Mouse (Mus musculus): Measurements from ENCODE around the gene Taok2. TPM values are rescaled to one million over a fixed set of nuclear protein-coding genes. Genes with fewer than 3 reads are reported as not detected.
A peak's percentile ranks its signal among the peaks of the same experiment; 100 is the strongest.
"Not testable (repeated sequence)": the region's sequence is repeated elsewhere in the genome, so short reads cannot be mapped to it uniquely, and the experiment has no call there.

Taok2 gene
- total RNA-seq (2021) = 10 to 100 TPM; 54.9 to 81.3 TPM
- long read RNA-seq, experiment 1, full-length matches to known transcripts = 5 of 18 reads
- long read RNA-seq, experiment 1, partial matches to known transcripts = 3 of 18 reads
- long read RNA-seq, experiment 1, other reads (novel, unspliced or antisense) = 10 of 18 reads
- long read RNA-seq, experiment 2, partial matches to known transcripts = 8 of 10 reads
- long read RNA-seq, experiment 2, other reads (novel, unspliced or antisense) = 2 of 10 reads

DNA sequence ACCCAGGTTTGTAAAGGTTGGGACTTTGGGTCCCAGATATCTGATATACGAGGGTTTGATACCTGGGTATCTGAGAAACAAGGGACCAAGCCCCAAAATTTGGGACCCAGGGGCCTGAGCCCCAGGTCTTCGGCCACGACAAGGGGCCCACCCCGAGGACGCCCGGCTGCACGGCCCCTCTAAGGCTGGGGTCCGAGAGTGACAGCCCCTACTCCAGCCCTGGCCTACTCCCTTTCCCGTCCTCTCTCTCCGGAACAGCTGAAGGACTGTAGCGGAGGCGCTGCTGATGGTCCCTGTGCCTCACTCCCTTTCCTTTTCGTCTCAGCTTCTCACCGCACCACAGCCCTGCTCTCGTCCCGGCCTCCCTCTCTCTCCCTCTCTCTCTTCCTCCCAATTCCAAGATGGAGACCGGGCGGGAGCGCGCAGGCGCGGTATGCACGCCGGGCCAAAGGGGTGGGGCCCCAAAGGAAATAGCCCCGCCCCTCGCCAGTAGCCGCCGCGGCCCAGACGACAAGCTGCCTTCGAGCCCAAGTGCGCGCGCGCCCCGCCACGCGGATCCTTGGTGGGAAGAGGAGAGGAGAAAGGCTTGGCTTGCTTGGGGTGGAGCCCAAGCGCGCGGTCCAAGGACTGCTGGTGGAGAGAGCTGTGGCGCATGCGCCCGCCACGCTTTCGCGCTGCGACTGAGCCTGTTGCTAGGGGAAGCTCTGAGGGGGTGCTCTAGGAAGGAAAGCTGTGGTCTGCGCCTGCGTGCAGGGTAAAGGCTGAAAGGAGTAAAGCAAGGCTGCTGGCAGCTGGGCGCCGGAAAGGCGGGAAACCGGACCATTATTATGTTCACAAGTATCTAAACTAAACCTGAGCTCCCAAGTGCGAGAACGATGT lies at the start of gene Taok2:
TSS of gene Taok2 (minus strand) at position 418 of the 879 bp plus-strand sequence.
- peak; percentile 99 to 100 for DNase-seq

DNA sequence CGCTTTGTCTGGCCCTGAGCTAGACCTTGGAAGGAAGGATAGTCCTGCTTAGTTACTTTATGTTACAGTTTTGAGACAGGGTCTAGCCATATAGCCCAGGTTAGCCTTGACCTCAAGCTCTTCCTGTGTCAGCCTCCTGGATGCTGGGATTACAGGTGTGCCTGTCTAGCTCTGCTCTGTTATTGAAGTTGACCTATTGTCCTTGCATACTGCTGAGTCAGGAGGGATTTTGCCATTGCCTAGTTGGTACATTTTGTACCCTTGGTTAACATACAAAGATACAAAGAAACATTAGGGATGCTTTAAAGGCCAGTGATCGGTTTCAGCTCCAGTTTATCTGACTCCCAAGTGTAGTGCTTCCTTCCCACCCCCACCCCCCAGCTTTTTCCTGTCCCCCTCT lies 48.1 kb upstream of the Taok2 start:
- no peak for DNase-seq

DNA sequence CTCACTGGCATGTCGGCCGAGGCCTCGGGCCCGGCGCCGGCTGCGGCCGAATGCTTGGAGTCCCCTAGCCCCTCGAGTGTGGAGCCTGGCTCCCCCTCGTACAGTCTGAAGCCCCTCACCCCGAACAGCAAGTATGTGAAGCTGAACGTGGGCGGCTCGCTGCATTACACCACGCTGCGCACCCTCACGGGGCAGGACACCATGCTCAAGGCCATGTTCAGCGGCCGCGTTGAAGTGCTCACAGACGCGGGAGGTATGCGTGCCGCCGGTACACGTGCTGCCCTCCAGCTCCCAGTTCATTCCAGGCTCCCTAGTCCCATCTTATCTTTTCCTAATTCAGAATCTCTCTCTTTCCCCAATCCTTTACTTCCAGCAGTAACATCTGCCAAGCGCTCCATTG lies 44.5 kb upstream of the Taok2 start:
- peak; percentile 62 to 67 for DNase-seq

DNA sequence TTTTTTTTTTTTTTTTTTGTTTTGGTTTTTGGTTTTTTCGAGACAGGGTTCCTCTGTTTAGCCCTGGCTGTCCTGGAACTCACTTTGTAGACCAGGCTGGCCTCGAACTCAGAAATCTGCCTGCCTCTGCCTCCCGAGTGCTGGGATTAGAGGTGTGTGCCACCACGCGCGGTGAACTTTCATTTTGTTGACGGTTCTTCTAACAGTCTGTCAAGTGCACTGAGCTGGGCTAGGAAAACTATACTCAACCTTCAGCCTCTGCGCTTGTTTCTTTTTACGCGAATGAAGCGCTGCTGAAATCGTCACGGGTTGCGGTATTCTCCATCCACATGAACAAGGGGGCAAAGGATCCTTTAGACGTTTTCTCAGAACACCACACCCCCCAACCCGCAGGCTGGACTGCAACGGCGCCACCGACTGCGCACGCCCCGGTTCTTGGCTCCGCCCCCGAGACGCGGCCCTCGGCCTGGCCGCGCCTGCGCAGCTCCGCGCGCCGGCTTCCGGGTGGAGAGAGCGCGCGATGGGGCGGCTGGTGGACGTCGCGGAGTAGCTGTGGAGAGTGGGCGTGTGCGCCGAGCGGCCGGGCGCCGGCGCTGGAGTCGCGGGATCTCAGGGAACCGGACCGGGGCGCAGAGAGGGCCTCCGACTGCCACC lies 44.0 kb upstream of the Taok2 start, which contains the start of gene Kctd13:
TSS of gene Kctd13 (plus strand) at position 496 of the 654 bp plus-strand sequence.
- DNase-seq = peak; percentile 95 to 98

DNA sequence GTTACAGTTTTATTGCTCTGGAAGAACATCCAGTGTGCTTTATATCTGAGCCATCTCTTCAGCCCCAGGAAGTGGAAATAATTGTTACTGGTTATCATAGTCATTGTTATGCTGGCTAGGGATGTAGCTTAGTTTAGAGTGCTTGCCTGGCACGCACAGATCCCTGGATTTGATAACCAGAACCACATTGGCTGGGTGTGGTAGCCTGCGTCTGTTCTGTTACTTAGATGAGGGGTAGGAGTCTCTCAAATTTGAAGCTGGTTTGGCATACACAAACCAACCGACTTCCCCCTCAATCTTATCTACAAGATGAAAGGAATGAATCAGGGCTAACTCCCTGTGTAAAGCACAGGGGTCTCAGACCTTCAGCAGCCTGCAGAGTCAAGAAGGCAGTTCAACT lies 41.8 kb upstream of the Taok2 start:
- DNase-seq = no peak

DNA sequence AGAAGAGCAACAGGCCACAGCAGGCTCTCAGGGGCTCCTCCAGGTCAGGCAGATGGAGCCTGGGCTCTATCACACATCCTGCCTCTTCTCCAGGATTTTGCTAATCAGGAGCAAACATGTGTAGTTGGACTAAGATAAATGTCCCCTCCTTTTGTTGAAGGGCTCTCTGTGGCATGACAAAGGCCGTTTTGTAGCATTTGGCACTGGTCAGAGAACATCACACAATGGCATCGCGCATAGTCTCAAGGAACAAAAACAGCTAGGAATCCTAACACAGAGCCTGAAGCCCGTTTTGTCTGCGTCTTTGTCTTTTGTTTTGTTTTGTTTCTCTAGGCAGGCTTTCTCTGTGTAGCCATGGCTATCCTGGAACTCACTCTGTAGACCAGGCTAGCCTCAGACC lies 39.5 kb upstream of the Taok2 start:
- DNase-seq = no peak

DNA sequence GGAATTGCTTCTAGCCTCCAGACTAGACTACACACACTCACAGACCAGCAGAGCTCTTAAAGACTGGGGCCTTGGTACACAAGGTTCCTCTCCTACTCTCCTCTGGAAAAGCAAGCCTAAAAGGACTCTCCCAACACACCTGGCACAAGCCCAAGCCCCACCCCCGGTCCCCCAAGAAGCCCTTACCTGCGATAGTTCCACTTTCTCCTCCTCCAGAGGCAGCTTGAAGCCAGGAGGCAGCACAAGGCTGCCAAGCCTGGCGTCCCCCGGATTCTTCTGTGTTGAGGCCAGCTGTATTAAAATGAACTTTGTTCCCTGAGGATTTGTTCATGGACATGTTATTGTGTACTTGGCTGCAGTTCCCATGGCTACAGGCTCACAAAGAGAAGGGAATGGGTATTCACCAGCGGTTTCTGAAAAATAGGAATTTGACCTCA lies 38.1 kb upstream of the Taok2 start, which contains the start of gene Tmem219:
TSS of gene Tmem219 (minus strand) at position 294 of the 437 bp plus-strand sequence.
- DNase-seq = peak in 1 of 2 experiments; percentile 53

DNA sequence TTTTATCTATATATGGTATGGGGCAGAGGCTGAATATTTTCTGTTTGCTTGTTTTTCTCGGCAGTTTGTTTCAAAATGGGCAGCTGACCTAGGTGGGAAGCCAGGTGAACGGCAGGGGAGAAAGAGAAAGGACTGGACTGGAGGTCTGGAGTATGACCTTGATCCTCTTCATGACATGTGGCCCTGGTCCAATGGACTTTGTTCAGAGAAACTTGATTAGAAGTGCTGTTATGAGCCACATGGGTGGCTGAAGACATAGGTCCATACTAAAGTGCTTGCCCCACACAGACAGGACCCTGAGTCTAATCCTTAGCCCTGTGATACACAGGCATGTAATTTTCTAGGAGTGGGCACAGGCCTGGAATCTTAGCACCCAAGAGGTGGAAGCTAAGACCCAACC lies 37.1 kb upstream of the Taok2 start:
- no peak for DNase-seq

DNA sequence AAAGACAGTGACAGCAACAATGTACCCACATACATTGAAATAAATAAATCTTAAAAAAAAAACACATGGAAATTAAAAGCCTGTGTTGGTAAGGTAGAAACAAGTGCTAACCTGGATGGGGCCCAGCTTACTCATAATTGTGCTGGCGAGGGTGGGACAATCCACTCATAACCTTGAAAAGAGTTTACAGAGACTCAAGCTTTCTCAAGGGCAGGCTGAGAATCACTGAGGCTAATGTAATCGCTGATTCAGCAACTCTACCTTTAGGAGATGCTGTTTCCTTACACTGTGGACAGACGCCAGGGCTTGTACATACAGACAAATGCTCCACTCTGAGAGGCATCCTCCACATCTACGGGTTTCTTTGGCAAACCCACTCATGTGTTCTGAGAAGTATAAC lies 35.5 kb upstream of the Taok2 start:
- DNase-seq = peak; percentile 55 to 60

DNA sequence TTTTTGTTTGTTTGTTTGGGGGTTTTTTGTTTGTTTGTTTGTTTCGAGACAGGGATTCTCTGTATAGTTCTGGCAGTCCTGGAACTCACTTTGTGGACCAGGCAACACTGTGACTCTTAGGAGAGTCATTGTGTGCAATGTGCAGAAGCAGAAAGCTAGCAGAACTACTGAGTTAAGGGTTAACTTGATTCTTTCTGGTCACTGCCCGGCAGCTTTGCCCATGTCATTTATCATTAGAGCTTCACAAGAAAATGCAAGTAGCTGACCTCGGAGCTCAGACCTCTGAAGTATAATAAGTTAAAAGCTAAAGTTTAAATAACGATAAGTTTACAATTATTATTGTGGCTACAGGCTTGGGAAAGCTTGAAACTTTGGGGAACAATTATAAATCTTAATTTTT lies 33.9 kb upstream of the Taok2 start:
- DNase-seq = not testable (repeated sequence)

DNA sequence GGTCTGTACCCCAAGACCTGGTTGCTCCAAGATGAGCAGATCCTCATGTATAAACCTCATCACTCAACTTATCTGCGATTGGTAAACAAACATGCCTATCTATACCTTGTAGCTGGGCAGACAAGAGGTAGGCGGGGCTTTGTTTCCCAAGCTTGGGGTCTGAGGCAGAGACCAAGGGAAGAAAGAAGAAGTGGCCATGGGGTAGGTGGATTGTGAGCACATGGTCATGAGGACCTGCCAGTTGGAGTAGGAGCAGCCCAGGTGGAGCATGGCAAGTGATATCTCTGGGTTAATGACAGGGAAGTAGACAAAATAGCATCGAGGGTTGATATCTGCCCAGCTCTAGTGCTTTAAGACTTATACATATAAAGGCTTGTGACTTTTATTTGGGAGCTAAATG lies 30.3 kb upstream of the Taok2 start:
- DNase-seq = no peak

DNA sequence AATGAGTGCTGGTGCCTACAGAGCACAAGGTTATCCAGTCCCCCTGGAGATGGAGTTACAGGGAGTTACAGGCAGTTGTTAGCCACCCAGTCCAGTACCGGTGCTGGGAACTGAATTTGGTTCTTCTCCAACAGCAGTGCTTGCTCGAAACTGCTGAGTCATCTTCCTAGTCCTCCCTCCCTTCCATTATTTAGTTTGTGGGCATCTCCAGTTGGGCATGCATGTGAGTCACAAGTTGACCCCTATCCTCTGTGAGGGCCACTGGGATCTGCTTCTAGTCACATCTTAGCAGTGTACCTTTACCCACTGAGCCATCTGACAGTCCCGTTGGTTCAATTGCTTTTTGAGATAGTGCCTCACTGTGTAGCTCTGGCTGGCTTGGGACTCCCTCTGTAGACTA lies 21.1 kb upstream of the Taok2 start:
- no peak for DNase-seq

DNA sequence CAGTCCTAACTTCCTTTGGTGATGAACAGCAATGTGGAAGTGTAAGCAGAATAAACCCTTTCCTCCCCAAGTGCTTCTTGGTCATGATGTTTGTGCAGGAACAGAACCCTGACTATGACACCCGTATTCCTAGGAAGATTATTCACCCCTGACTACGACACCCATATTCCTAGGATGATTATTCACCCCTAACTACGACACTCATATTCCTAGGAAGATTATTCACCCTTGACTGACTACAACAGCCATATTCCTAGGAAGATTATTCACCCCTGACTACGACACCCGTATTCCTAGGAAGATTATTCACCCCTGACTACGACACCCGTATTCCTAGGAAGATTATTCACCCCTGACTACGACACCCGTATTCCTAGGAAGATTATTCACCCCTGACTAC lies 15.3 kb upstream of the Taok2 start:
- DNase-seq = not testable (repeated sequence)

DNA sequence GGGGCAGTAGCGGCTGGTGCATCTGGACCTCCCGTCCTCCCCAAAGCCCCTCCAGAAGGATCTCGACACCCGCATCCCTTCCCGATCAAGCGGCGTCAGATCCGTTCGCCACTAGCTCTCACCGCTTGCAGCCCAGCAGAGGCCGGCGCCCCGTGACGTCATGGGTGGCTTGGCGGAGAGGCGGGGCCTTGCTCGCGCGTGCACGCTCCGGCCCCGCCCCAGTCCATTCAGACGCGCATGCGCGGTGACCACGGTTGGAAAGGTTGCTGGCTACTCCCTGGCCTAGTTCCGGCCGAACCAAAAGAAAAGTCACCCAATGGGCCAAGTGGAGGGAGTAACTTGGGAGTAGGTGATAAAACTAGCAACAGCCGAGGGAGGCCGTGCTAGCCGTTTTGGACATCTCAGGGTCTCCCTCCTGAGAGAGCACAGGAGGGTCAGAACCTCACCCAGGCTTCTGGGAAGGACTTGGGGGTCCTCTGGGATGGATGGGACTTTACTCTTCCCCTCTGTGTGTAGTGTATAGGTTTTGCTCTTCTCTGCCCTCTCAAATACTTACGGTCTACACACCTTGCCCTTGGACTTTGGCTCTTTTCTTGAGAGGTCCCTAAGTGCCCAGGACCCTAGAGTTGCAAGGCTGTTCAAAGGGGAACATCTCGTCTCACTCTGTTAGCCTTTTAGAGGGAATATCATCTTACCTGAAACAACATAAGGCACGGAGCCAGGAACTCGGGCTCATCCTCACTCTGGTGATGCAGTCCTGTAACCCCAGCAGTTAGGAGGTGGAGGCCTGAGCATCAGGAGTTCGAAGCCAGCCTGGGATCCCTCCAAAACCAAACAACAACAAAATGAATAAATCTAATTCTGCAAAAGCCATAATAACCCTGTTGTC lies 13.8 kb upstream of the Taok2 start:
- peak; percentile 99 for DNase-seq

DNA sequence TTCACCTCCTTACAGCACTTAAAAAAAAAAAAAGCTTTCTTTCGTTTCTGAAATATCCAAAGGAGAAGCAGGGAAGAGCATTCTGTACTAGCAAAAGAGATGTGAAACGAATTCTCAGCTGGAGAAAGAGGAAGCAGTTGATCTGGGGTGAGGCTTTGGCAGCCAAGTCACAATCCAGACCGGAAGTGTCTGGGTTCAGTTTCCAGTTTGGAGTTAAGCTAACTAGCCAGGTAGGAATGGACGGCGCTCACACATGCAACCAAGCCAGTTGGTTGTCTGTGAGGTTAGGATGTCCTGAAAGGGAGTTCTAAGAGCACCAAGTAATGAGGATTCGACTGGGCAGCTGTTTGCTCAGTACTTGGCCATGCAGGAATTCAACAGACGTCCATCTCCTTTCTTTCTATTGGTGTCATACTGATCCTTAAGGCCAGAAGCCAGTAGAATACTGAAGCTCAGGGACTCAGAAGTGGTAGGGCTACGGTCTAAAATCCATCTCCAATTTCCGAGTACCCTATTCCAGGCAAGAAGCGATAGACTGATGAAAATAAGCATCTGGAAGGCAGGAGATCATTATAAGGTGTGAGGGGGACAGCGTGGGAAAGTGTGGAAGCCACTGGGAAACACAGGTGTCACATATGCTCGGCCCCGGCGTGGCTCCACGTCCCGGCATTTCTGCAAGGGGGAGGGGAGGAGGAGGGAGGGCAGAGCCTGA lies 13.0 kb upstream of the Taok2 start:
- peak in 1 of 2 experiments; percentile 20 for DNase-seq

DNA sequence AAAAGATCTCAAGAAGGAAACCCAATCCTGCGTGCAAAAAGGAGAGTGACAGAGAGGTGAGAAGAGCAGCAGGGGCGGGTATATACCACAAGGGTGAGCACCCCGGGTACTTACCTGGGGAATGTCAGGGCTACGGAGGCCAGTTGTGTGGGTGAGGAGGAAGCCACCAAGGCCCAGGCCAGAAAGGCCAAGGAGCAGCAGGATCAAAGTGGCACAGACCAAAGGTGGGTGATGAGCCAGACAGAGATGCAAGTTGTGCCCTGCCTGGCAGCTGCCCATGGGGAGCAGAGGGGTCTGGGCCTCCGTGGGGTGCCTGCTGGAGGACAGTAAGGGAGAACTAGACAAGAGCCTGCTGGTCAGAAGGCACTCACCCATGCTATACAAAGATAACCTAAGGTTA lies 12.4 kb upstream of the Taok2 start:
- no peak for DNase-seq

DNA sequence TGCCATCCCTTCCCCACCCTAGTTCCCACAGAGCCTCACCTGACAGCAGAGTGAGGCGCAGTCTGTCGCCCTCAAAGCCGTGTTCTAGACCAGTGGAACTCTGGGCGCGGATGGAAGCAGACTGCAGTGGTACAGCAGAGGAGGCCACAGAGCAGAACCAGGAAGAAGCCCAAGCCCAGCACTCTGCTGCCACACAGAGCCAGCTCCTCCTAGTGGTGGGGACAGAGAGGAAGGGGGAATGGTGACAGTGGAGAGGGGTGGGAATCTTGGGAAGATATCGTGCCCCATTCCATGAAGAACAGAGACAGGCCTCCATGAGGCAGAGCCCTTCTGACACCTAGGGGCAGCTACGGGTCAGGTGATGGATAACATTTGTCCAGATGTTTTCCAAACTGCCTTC lies 4.3 kb upstream of the Taok2 start:
- DNase-seq = peak in 1 of 2 experiments; percentile 35

DNA sequence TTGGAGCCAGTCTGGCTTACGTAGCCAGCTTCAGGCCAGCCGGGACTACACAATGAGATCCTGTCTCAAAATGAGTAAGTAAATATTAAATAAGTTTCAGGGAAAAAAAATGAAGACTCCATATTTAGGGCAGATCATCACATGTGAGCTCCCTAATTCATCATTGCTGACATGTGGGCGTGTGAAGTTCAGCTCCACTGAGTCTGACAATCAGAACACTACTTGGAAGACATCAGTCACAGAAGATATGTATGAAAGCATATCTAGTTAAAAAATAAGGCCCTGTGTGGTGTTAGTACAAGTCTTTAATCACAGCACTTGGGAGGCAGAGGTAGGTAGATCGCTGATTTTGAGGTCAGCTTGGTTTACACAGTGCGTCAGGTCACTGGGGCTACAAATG lies 2.8 kb upstream of the Taok2 start:
- no peak for DNase-seq

DNA sequence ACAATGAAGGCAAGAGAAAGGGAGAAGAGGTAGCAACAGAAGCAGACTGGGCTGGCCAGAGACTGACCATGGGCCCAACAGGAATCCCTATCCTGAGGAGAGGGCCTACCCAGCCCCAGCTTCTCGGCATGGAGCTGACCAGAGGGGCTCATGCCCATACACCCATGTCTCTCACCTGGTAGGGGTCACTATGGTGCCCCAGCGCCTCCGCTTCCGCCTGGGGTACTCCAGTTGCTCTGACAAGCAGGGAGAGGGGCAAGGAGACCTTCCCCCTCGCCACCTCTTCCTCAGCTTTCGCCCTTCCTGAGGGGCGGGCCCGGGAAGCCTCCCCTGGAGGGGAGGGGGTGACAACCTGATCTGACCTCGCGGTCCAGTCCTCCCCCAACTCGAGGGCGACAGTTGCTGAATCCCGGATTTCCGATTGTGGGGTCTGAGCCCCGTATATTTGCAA lies 747 bp downstream of the Taok2 start:
- peak; percentile 35 to 47 for DNase-seq

DNA sequence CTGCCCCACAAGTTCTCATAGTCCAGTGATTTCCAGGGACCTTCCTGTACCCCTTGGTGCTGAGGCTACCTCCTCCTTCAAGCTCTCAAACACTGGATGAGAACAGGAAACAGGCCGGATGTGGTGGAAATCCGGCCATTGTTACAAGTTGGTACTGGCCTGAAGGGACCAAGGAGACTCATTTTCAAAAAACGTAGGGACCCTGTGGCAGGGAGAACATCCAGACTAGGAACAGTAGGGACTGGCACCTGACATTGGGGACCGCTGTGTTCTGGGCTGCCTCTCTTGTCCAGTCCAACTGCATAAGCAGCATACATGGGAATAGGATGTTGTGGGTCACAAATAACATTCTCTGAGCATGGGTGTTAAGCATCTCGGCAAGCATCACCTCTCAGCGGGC lies 3.5 kb downstream of the Taok2 start:
- DNase-seq = peak; percentile 48 to 51

DNA sequence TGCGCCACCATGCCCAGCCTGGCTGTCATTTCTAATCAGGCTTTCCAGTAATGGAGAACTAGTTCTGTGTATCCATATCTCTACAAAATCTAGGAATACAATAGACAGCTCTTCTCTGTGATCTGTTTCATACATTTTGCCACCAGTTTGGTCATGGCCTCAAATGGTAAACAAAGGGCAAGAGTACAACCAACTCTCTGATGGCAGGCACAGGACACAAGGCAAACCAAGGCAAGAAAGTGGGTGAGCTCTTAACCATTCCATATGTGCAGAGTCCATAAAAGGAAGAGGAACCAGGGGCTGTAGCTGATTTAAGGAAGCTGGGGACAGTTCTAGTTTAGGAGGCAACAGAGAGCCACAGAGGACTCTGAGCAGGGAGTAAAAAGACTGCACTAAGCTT lies 7.3 kb downstream of the Taok2 start:
- no peak for DNase-seq

Measured in adrenal gland, postnatal 36 days (tissue).